In genomic region chr9:33238846-33239245, GRCm38 (mm10) we compare ENCODE assay signal across 13 mouse cellular contexts.
"Had no signal": no experiment of that assay in that cellular context is flagged by ENCODE, and none has a peak within 500 bp of the region (broad histone marks: within the 10 kb centered on the region; RNA-seq: fewer than 3 reads in every experiment).

No protein-coding gene starts in this region.

- H3K4me1 ChIP-seq: midbrain, embryonic 15.5 days; stomach, embryonic 15.5 days had no signal

- H3K9me3 ChIP-seq: limb, embryonic 12.5 days; midbrain, embryonic 15.5 days; neural tube, embryonic 13.5 days; stomach, embryonic 15.5 days had no signal

- H3K27ac ChIP-seq: layer of hippocampus, adult 2 months; limb, embryonic 12.5 days; liver, embryonic 14.5 days; midbrain, embryonic 15.5 days; neural tube, embryonic 13.5 days; stomach, embryonic 15.5 days had no signal

- ATAC-seq: midbrain, embryonic 15.5 days had no signal

- DNase-seq: kidney, postnatal 10 days; kidney, postnatal 4 days; liver; lung, adult 18-20 months; retina, postnatal 1 day; right cerebral cortex, postnatal 14 days; thymus, postnatal 4 days had no signal

- H3K4me3 ChIP-seq: layer of hippocampus, adult 2 months; limb, embryonic 12.5 days; midbrain, embryonic 15.5 days; neural tube, embryonic 13.5 days; stomach, embryonic 15.5 days had no signal

- H3K4me2 ChIP-seq: limb, embryonic 12.5 days; midbrain, embryonic 15.5 days; neural tube, embryonic 13.5 days; stomach, embryonic 15.5 days had no signal

- H3K27me3 ChIP-seq: limb, embryonic 12.5 days; midbrain, embryonic 15.5 days; neural tube, embryonic 13.5 days; stomach, embryonic 15.5 days had no signal

- H3K9ac ChIP-seq: limb, embryonic 12.5 days; liver, embryonic 14.5 days; midbrain, embryonic 15.5 days; neural tube, embryonic 13.5 days; stomach, embryonic 15.5 days had no signal

- H3K36me3 ChIP-seq: limb, embryonic 12.5 days; midbrain, embryonic 15.5 days; neural tube, embryonic 13.5 days; stomach, embryonic 15.5 days had no signal
